Mouse (Mus musculus) limb, embryonic 14.5 days (tissue): ENCODE measurements at regions not wholly inside any gene's neighbourhood (a gene's known extent, or its start where the extent isn't known, plus 50 kb on each side); places are given as distances from the start of the nearest gene placed in this dataset.

Source experiments
- ATAC-seq: fragments of 200-750 bp; cut with Nextera tagmentation; 2 replicates; pipeline ENCODE4 v1.8.0; 2017; ENCODE audit warnings: low read depth, moderate number of reproducible peaks, moderate TSS enrichment; ENCODE audit not compliant: low FRiP score
- DNase-seq: peaks from one replicate; pipeline ENCODE4 v3.0.0-alpha.2; 2015; ENCODE audit warnings: low spot score
- H3K27ac ChIP-seq: fragments of 300-500 bp; sonication (generic); replicated peaks from 2 replicates; pipeline ENCODE4 v1.5.1; 2014; ENCODE audit warnings: low read depth, mild to moderate bottlenecking, low read length, moderate library complexity, mixed read lengths
- H3K27me3 ChIP-seq: fragments of 300-500 bp; sonication (generic); 2 replicates; pipeline ENCODE4 v1.6.1; 2014; ENCODE audit warnings: low read length, mixed read lengths; ENCODE audit not compliant: control insufficient read depth, insufficient read depth
- H3K36me3 ChIP-seq: fragments of 300-500 bp; sonication (generic); 2 replicates; pipeline ENCODE4 v1.6.1; 2014; ENCODE audit warnings: mild to moderate bottlenecking, low read length, moderate library complexity, mixed read lengths; ENCODE audit not compliant: control insufficient read depth, insufficient read depth
- H3K4me1 ChIP-seq: fragments of 300-500 bp; sonication (generic); 2 replicates; pipeline ENCODE4 v1.6.1; 2014; ENCODE audit warnings: antibody characterized with exemption, low read length, mixed read lengths; ENCODE audit not compliant: control insufficient read depth, insufficient read depth
- H3K4me2 ChIP-seq: fragments of 300-500 bp; sonication (generic); replicated peaks from 2 replicates; pipeline ENCODE4 v1.6.1; 2014; ENCODE audit warnings: low read depth, mild to moderate bottlenecking, low read length, moderate library complexity; ENCODE audit not compliant: severe bottlenecking
- H3K4me3 ChIP-seq: fragments of 300-500 bp; sonication (generic); replicated peaks from 2 replicates; pipeline ENCODE4 v1.5.1; 2014; ENCODE audit warnings: low read length
- H3K9ac ChIP-seq: fragments of 300-500 bp; sonication (generic); 2 replicates; pipeline ENCODE4 v1.6.1; 2014; ENCODE audit warnings: mild to moderate bottlenecking, low read depth, low read length, moderate library complexity; ENCODE audit not compliant: severe bottlenecking
- H3K9me3 ChIP-seq: fragments of 300-500 bp; sonication (generic); 2 replicates; pipeline ENCODE4 v1.6.1; 2016; ENCODE audit warnings: low read length; ENCODE audit not compliant: control insufficient read depth
- POLR2A ChIP-seq: fragments of 200-500 bp; IDR thresholded peaks from 2 replicates; pipeline ENCODE4 v1.8.0; 2012; ENCODE audit warnings: inconsistent platforms, mild to moderate bottlenecking, moderate library complexity, borderline replicate concordance; ENCODE audit not compliant: insufficient read depth, insufficient read length; ENCODE audit errors: extremely low read depth
- WGBS: fragments of 180-500 bp; shearing (Covaris S2); extraction: QIAGEN DNeasy Blood & Tissue Kit; methylation state at CpG from one replicate; pipeline ENCODE4 v1.1.7; 2014; 5-methylcytosine and 5-hydroxymethylcytosine counted together

DNA sequence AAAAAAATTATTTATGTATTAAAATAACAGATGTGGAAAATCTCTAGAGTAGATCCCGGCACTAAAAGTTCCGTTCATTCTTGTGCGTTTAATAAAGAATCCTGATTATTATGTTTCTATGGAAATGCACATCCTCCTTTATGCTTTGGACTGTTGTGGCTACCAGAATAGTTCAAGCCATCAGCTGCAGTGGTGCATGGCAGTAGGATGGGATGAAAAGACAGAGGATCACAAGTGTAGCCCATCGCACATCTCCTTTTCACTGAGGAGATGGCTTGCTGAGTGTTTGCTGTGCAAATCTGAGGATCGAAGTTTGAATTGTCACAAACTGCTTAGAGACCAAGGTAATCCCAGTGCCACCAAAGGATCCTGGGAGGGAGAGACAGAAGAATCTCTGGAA, 121.0 kb downstream of the Fam198b start:
- Histone ChIP-seq H3K9me3 (no peaks in the 10 kb centered on the region), H3K36me3 (no peaks in the 10 kb centered on the region), H3K4me3 (no peak overlapping the region), H3K9ac (no peak overlapping the region), H3K27ac (no peak overlapping the region), H3K4me1 (no peaks in the 10 kb centered on the region), H3K27me3 (no peaks in the 10 kb centered on the region), H3K4me2 (no peak overlapping the region)
- DNase-seq (no peak), ATAC-seq (no peak)
- 94% methylated on average over 5 of the region's 5 CpGs for WGBS
- TF ChIP-seq POLR2A: no peak

DNA sequence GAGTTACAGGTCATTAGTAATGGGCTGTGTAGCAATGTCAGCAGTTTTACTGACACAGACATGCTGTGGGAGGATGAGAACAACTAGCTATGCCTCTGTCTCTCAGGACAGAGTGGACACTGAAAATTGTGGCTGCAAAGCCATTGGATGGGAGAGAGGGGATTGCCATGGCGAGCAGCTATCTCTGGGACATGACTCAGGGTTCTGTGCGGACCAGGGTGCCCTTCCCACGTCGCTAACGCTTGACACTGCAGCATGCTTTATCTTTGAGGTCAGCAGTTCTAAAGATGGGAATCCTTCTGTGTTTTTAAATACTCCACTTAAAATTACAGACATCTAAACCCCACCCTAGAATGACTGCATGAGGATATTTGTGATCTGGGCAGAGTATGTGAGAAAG, 121.9 kb downstream of the Fam198b start:
- WGBS: 81% methylated on average over 5 of the region's 5 CpGs
- no peak for DNase-seq
- no peaks in the 10 kb centered on the region for H3K36me3 ChIP-seq
- H3K9me3 ChIP-seq: no peaks in the 10 kb centered on the region
- TF ChIP-seq POLR2A: no peak
- no peak overlapping the region for H3K4me3 ChIP-seq
- H3K27ac ChIP-seq: no peak overlapping the region
- H3K4me1 ChIP-seq: no peaks in the 10 kb centered on the region
- no peak overlapping the region for H3K4me2 ChIP-seq
- no peaks in the 10 kb centered on the region for H3K27me3 ChIP-seq
- H3K9ac ChIP-seq: no peak overlapping the region
- ATAC-seq: no peak

DNA sequence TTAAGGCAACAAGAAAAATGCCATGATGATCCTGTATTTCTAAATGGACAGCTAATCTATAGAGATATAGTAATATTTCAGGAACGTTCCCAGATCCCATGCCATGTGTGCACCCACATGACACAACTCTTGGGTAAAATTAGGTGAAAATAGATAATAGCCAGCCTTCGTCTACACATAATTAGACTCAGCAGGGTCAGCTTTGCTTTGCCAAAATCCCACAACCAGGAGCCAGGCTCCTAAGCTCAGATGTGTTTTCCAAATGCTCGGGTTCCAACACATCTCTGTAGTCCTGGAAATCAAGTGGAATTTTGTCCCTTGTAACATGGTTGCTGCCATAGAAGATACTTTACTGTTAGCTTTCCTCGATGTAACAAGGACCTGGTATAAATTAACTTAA, 122.7 kb downstream of the Fam198b start:
- Histone ChIP-seq H3K4me1 (no peaks in the 10 kb centered on the region), H3K4me2 (no peak overlapping the region), H3K36me3 (no peaks in the 10 kb centered on the region), H3K4me3 (no peak overlapping the region), H3K9me3 (no peaks in the 10 kb centered on the region), H3K9ac (no peak overlapping the region), H3K27ac (no peak overlapping the region), H3K27me3 (no peaks in the 10 kb centered on the region)
- no peak for TF ChIP-seq POLR2A
- ATAC-seq (no peak), DNase-seq (no peak)
- 65% methylated on average over 4 of the region's 4 CpGs for WGBS

DNA sequence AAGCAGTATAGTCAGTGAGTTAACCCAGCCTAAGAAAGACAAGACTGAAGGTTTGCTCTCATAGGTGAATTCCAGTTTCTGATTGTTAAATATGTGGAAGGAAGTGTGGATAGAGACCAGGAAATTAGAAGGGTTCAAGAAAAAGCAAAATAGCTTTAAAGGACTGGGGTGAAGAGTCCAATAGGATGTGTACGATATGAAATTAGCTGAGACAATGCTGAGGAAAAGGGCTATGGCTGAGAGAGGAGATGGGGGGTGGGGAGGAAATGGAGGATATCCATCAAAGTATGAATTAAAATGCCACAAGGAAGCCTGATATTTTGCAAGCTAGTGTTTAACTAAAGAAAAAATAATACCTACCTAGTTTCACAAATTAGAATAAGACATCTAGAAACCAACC, 124.9 kb downstream of the Fam198b start:
- Histone ChIP-seq H3K9me3 (no peaks in the 10 kb centered on the region), H3K4me3 (no peak overlapping the region), H3K27me3 (no peaks in the 10 kb centered on the region), H3K9ac (no peak overlapping the region), H3K4me1 (no peaks in the 10 kb centered on the region), H3K27ac (no peak overlapping the region), H3K36me3 (no peaks in the 10 kb centered on the region), H3K4me2 (no peak overlapping the region)
- DNase-seq (no peak), ATAC-seq (no peak)
- 87% methylated on average over 1 of the region's 1 CpGs for WGBS
- TF ChIP-seq POLR2A: no peak

DNA sequence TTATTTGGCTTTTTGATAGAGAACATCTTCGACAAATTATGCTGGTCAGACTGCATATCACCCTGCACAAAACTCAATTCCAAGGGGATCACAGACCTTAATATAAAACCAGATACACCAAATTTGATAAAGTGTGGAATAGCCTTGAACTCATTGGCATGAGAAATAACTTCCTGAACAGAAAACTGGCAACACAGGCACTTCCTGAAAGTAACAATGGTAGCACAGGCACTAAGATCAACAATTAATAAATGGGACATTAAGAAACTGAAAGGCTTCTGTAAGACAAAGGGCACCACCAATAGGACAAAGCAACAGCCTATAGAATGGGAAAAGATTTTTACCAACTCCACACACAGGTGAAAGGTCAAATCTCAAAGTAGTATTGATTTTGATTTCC, 141.5 kb downstream of the Fam198b start:
- Histone ChIP-seq H3K36me3 (no peaks in the 10 kb centered on the region), H3K27ac (no peak overlapping the region), H3K4me3 (no peak overlapping the region), H3K4me1 (no peaks in the 10 kb centered on the region), H3K9me3 (no peaks in the 10 kb centered on the region), H3K4me2 (no peak overlapping the region), H3K27me3 (no peaks in the 10 kb centered on the region), H3K9ac (no peak overlapping the region)
- ATAC-seq (no peak), DNase-seq (no peak)
- 83% methylated on average over 1 of the region's 1 CpGs for WGBS
- no peak for TF ChIP-seq POLR2A

DNA sequence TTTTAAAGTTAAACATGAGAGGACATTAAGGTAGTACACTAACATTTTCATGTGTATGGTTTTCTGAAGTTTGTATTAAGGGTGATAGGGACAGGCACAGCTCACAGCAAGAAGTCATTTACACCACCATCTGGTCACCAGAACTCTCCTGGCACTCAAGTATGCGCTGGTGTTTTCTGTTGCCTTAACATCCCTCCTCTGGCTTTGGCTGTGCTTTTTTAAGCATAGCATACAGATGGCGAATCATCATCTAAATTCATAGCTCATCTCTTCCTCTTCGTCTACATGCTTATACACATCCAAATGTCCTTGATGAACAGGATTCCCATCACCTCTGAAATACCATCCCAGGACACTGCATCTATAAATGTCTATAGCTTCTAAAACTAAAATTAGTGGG, 148.7 kb downstream of the Fam198b start:
- no peaks in the 10 kb centered on the region for H3K4me1 ChIP-seq
- TF ChIP-seq POLR2A: no peak
- H3K9me3 ChIP-seq: no peaks in the 10 kb centered on the region
- ATAC-seq (no peak), DNase-seq (no peak)
- no peak overlapping the region for H3K4me2 ChIP-seq
- 62% methylated on average over 3 of the region's 3 CpGs for WGBS
- no peak overlapping the region for H3K27ac ChIP-seq
- no peaks in the 10 kb centered on the region for H3K36me3 ChIP-seq
- H3K27me3 ChIP-seq: no peaks in the 10 kb centered on the region
- H3K9ac ChIP-seq: no peak overlapping the region
- no peak overlapping the region for H3K4me3 ChIP-seq
